Mouse (Mus musculus) hindbrain, postnatal 0 days (tissue): ENCODE results near the gene Trim2. TPM values are rescaled to one million over a fixed set of nuclear protein-coding genes. Genes with fewer than 3 reads are reported as not detected.

ENCODE experiments used
- ATAC-seq: fragments of 200-750 bp; cut with Nextera tagmentation; 2 replicates; pipeline ENCODE4 v1.8.0; 2017; ENCODE audit warnings: mild to moderate bottlenecking, moderate TSS enrichment, moderate library complexity
- DNase-seq: peaks from one replicate; pipeline ENCODE4 v3.0.0-alpha.2; 2015; ENCODE audit warnings: low spot score
- H3K27ac ChIP-seq: fragments of 300-500 bp; sonication (generic); 2 replicates; pipeline ENCODE4 v1.5.1; 2014; ENCODE audit warnings: mild to moderate bottlenecking
- H3K27me3 ChIP-seq: fragments of 300-500 bp; sonication (generic); 2 replicates; pipeline ENCODE4 v1.6.1; 2014; ENCODE audit warnings: low read length, mixed read lengths; ENCODE audit not compliant: insufficient read depth
- H3K36me3 ChIP-seq: fragments of 300-500 bp; sonication (generic); 2 replicates; pipeline ENCODE4 v1.6.1; 2014; ENCODE audit warnings: low read length, mixed read lengths; ENCODE audit not compliant: insufficient read depth
- H3K4me1 ChIP-seq: fragments of 300-500 bp; sonication (generic); 2 replicates; pipeline ENCODE4 v1.6.1; 2014; ENCODE audit warnings: antibody characterized with exemption, low read length, mixed read lengths; ENCODE audit not compliant: insufficient read depth
- H3K4me2 ChIP-seq: fragments of 300-500 bp; sonication (generic); 2 replicates; pipeline ENCODE4 v1.6.1; 2014; ENCODE audit warnings: low read depth, mild to moderate bottlenecking, low read length, moderate library complexity, mixed read lengths
- H3K4me3 ChIP-seq: fragments of 300-500 bp; sonication (generic); 2 replicates; pipeline ENCODE4 v1.5.1; 2014; ENCODE audit warnings: low read length
- H3K9ac ChIP-seq: fragments of 300-500 bp; sonication (generic); replicated peaks from 2 replicates; pipeline ENCODE4 v1.6.1; 2014; ENCODE audit warnings: mild to moderate bottlenecking, low read length, moderate library complexity, mixed read lengths
- H3K9me3 ChIP-seq: fragments of 300-500 bp; sonication (generic); 2 replicates; pipeline ENCODE4 v1.6.1; 2016; ENCODE audit warnings: low read length, mixed read lengths
- CTCF ChIP-seq: IDR thresholded peaks from 2 replicates; pipeline ENCODE4 v1.5.1; 2016; ENCODE audit warnings: antibody characterized with exemption, control low read depth, low read depth
- WGBS: fragments of 180-500 bp; shearing (Covaris S2); extraction: QIAGEN DNeasy Blood & Tissue Kit; methylation state at CpG from one replicate; pipeline ENCODE4 v1.1.7; 2014; 5-methylcytosine and 5-hydroxymethylcytosine counted together
- polyA plus RNA-seq: library from polyadenylated mRNA; unstranded; fragments of >200 nt; fragmentation: Nextera tagmentation; extraction: Ambion mirVana; gene quantifications from 2 replicates; pipeline ENCODE4 v1.2.1, GENCODE M21; 2015
- total RNA-seq: library from RNA; depleted of rRNA; stranded (reverse); fragments of >200 nt; gene quantifications from 2 replicates; pipeline ENCODE4 v1.2.3, GENCODE M21; 2014

Trim2 gene
- total and polyA plus RNA-seq, 2 experiments from 2014 or later: 130 to 236 TPM

GRCm38 (mm10) chr3:84165391-84165790 is 141.3 kb downstream of the Trim2 start:
- WGBS: 95% methylated on average over 3 of the region's 3 CpGs

GRCm38 (mm10) chr3:84157559-84158350 is 148.9 kb downstream of the Trim2 start:
- no peak for TF ChIP-seq CTCF
- 83% methylated on average over 4 of the region's 4 CpGs for WGBS
- Histone ChIP-seq H3K4me1 (no peaks in the 10 kb centered on the region), H3K36me3 (peaks cover 11% of the 10 kb centered on the region; the same call in 1 of the 2 replicates), H3K27ac (no peak overlapping the region), H3K4me2 (no peak overlapping the region), H3K27me3 (no peaks in the 10 kb centered on the region), H3K4me3 (no peak overlapping the region), H3K9me3 (no peaks in the 10 kb centered on the region), H3K9ac (no peak overlapping the region)
- DNase-seq: no peak
- no peak for ATAC-seq

More at GRCm38 (mm10) chr3:84165391-84165790, 141.3 kb downstream of the Trim2 start:
- H3K4me2 ChIP-seq: no peak overlapping the region
- H3K27me3 ChIP-seq: no peaks in the 10 kb centered on the region
- peaks cover 36% of the 10 kb centered on the region; the same call in 1 of the 2 replicates for H3K36me3 ChIP-seq
- no peak overlapping the region for H3K9ac ChIP-seq
- no peak overlapping the region for H3K4me3 ChIP-seq
- no peak for TF ChIP-seq CTCF
- DNase-seq (no peak), ATAC-seq (no peak)
- H3K27ac ChIP-seq: no peak overlapping the region
- H3K4me1 ChIP-seq: no peaks in the 10 kb centered on the region
- no peaks in the 10 kb centered on the region for H3K9me3 ChIP-seq

GRCm38 (mm10) chr3:84157011-84157410 is 149.7 kb downstream of the Trim2 start:
- Histone ChIP-seq H3K27me3 (no peaks in the 10 kb centered on the region), H3K4me1 (no peaks in the 10 kb centered on the region), H3K27ac (no peak overlapping the region), H3K4me3 (no peak overlapping the region), H3K9ac (no peak overlapping the region), H3K4me2 (no peak overlapping the region), H3K9me3 (no peaks in the 10 kb centered on the region), H3K36me3 (peaks cover 11% of the 10 kb centered on the region; the same call in 1 of the 2 replicates)
- 50% methylated on average over 4 of the region's 4 CpGs for WGBS
- DNase-seq (no peak), ATAC-seq (no peak)
- no peak for TF ChIP-seq CTCF

- no peak for TF ChIP-seq CTCF
- Histone ChIP-seq H3K4me3 (peak overlapping the region; percentile 56), H3K9ac (no peak overlapping the region), H3K9me3 (no peaks in the 10 kb centered on the region), H3K4me1 (no peaks in the 10 kb centered on the region), H3K36me3 (peaks cover 11% of the 10 kb centered on the region; the same call in 1 of the 2 replicates), H3K27me3 (no peaks in the 10 kb centered on the region), H3K4me2 (peak overlapping the region; percentile 95), H3K27ac (no peak overlapping the region)
- ATAC-seq (no peak), DNase-seq (no peak)
- 54% methylated on average over 6 of the region's 6 CpGs for WGBS
Measured at GRCm38 (mm10) chr3:84156105-84156504, 150.6 kb downstream of the Trim2 start.

GRCm38 (mm10) chr3:84155558-84156006 is 151.1 kb downstream of the Trim2 start, which contains the start of gene Mnd1:
Gene Mnd1, minus strand, starts transcription at chr3:84155786.
- Histone ChIP-seq H3K4me2 (peak within 1 kb of the TSS; percentile 95), H3K27me3 (no peaks in the 10 kb centered on the region), H3K4me1 (no peaks in the 10 kb centered on the region), H3K4me3 (peak within 1 kb of the TSS; percentile 56), H3K36me3 (peaks cover 11% of the 10 kb centered on the region; the same call in 1 of the 2 replicates), H3K9ac (peak within 1 kb of the TSS; percentile 54), H3K27ac (no peak within 1 kb of the TSS), H3K9me3 (no peaks in the 10 kb centered on the region)
- DNase-seq (peak; percentile 96), ATAC-seq (peak; percentile 99)
- peak; percentile 94 for TF ChIP-seq CTCF
- WGBS: under 1% methylated on average over 29 of the region's 29 CpGs

- Histone ChIP-seq H3K9me3 (no peaks in the 10 kb centered on the region), H3K9ac (peak overlapping the region; percentile 54), H3K27me3 (no peaks in the 10 kb centered on the region), H3K4me3 (peak overlapping the region; percentile 56), H3K4me1 (no peaks in the 10 kb centered on the region), H3K36me3 (peaks cover 11% of the 10 kb centered on the region; the same call in 1 of the 2 replicates), H3K27ac (no peak overlapping the region), H3K4me2 (peak overlapping the region; percentile 95)
- ATAC-seq (no peak), DNase-seq (no peak)
- WGBS: 3% methylated on average over 26 of the region's 27 CpGs
- no peak for TF ChIP-seq CTCF
Measured at GRCm38 (mm10) chr3:84155146-84155545, 151.5 kb downstream of the Trim2 start.

GRCm38 (mm10) chr3:84154721-84155141 is 151.9 kb downstream of the Trim2 start:
- Histone ChIP-seq H3K36me3 (peaks cover 11% of the 10 kb centered on the region; the same call in 1 of the 2 replicates), H3K4me1 (no peaks in the 10 kb centered on the region), H3K9me3 (no peaks in the 10 kb centered on the region), H3K4me3 (no peak overlapping the region), H3K27ac (no peak overlapping the region), H3K9ac (no peak overlapping the region), H3K4me2 (peak overlapping the region; percentile 95), H3K27me3 (no peaks in the 10 kb centered on the region)
- WGBS: 18% methylated on average over 12 of the region's 12 CpGs
- ATAC-seq (no peak), DNase-seq (no peak)
- no peak for TF ChIP-seq CTCF
